Mouse (Mus musculus) megakaryocyte progenitor cell, adult 5-6 weeks (primary cell): ENCODE measurements around the gene Sh2b3. TPM values are rescaled to one million over a fixed set of nuclear protein-coding genes. Genes with fewer than 3 reads are reported as not detected.

Experiments
- ATAC-seq: replicated peaks from 2 replicates; pipeline ENCODE4 v1.8.0; 2016; ENCODE audit warnings: mild to moderate bottlenecking, moderate TSS enrichment, inconsistent platforms; ENCODE audit not compliant: poor library complexity
- total RNA-seq, 2 experiments: library from RNA; stranded (forward) in 1 of 2; stranded (reverse) in 1 of 2; fragments of 157-497, 149-512 nt in 1 of 2; fragments of 200-1000 nt in 1 of 2; gene quantifications; 2 replicates each; pipeline versions ENCODE4 v1.2.3 to v1.2.4; 2015 to 2017

The Sh2b3 gene
- total RNA-seq, 2 experiments from 2014 or later: 13.5 to 31.7 TPM

- no peak for ATAC-seq
These were observed 30.3 kb downstream of the Sh2b3 start for GRCm38 (mm10) chr5:121807186-121807585.

GRCm38 (mm10) chr5:121798447-121798846, 39.0 kb downstream of the Sh2b3 start:
- no peak for ATAC-seq

- ATAC-seq: peak; percentile 72
These were observed 41.6 kb downstream of the Sh2b3 start for GRCm38 (mm10) chr5:121795800-121796199.

GRCm38 (mm10) chr5:121791026-121791425, 46.4 kb downstream of the Sh2b3 start:
- ATAC-seq: no peak

- no peak for ATAC-seq
These were observed 53.5 kb downstream of the Sh2b3 start for GRCm38 (mm10) chr5:121783862-121784500.

GRCm38 (mm10) chr5:121782467-121782866, 55.0 kb downstream of the Sh2b3 start:
- ATAC-seq: no peak

GRCm38 (mm10) chr5:121780180-121780579, 57.3 kb downstream of the Sh2b3 start:
- ATAC-seq: no peak

- no peak for ATAC-seq
These were observed 58.8 kb downstream of the Sh2b3 start for GRCm38 (mm10) chr5:121778485-121779119.

- peak; percentile 78 for ATAC-seq
These were observed 65.8 kb downstream of the Sh2b3 start for GRCm38 (mm10) chr5:121771611-121772010.

- no peak for ATAC-seq
These were observed 67.6 kb downstream of the Sh2b3 start for GRCm38 (mm10) chr5:121769827-121770226.

- no peak for ATAC-seq
These were observed 69.9 kb downstream of the Sh2b3 start for GRCm38 (mm10) chr5:121767564-121767963.

- ATAC-seq: no peak
These were observed 71.2 kb downstream of the Sh2b3 start for GRCm38 (mm10) chr5:121766038-121766773.

Other genes with a start within 250 kb of the Sh2b3 start
- 96.3 and 108 TPM in 2 replicates for gene Aldh2, start 243.8 kb downstream of the Sh2b3 start, total RNA-seq (2015)
- gene Aldh2, start 243.8 kb downstream of the Sh2b3 start, total RNA-seq (2017): 388 and 445 TPM in 2 replicates
- gene Acad12, start 218.7 kb downstream of the Sh2b3 start, total RNA-seq (2015): 4.1 and 4.5 TPM in 2 replicates
- gene Acad12, start 218.7 kb downstream of the Sh2b3 start, total RNA-seq (2017): 1.5 and 4.2 TPM in 2 replicates
- 2.2 and 3.0 TPM in 2 replicates for gene Acad10, start 177.1 kb downstream of the Sh2b3 start, total RNA-seq (2015)
- gene Acad10, start 177.1 kb downstream of the Sh2b3 start, total RNA-seq (2017): 2.1 and 2.4 TPM in 2 replicates
- gene Brap, start 177.1 kb downstream of the Sh2b3 start, total RNA-seq (2015): 18.2 and 26.3 TPM in 2 replicates
- gene Brap, start 177.1 kb downstream of the Sh2b3 start, total RNA-seq (2017): 42.6 and 51.3 TPM in 2 replicates
- gene Atxn2, start 126.3 kb downstream of the Sh2b3 start, total RNA-seq (2015): 67.4 and 85.0 TPM in 2 replicates
- 30.1 and 49.8 TPM in 2 replicates for gene Atxn2, start 126.3 kb downstream of the Sh2b3 start, total RNA-seq (2017)
- gene Pheta1, start 11.3 kb upstream of the Sh2b3 start, total RNA-seq (2015): 0.35 and 1.7 TPM in 2 replicates
- gene Pheta1, start 11.3 kb upstream of the Sh2b3 start, total RNA-seq (2017): 1.6 and 2.4 TPM in 2 replicates
- 0.07 and 0.76 TPM in 2 replicates for gene Cux2, start 212.5 kb upstream of the Sh2b3 start, total RNA-seq (2015)
- gene Cux2, start 212.5 kb upstream of the Sh2b3 start, total RNA-seq (2017): 1.1 TPM in 1 of 2 replicates, not detected in the other